Mouse (Mus musculus): ENCODE results near the gene Snapc4. TPM values are rescaled to one million over a fixed set of nuclear protein-coding genes. Genes with fewer than 3 reads are reported as not detected.

The Snapc4 gene
- polyA plus RNA-seq, 1 experiment from 2014 or later: 32.8 TPM

- Histone ChIP-seq H3K4me3 (ENCODE audit: low read depth, low read length) (no peak overlapping the region), H3K4me1 (ENCODE audit: insufficient read depth) (peaks cover 17% of the 10 kb centered on the region; the same call in 1 of the 2 replicates), H3K9ac (no peak overlapping the region), H3K36me3 (ENCODE audit: insufficient read depth) (peaks cover 11% of the 10 kb centered on the region; the same call in 1 of the 2 replicates), H3K27me3 (ENCODE audit: insufficient read depth, low read length) (no peaks in the 10 kb centered on the region), H3K27ac (ENCODE audit: low read depth) (no peak overlapping the region), H3K4me2 (no peak overlapping the region), H3K9me3 (ENCODE audit: low read depth, low read length) (no peaks in the 10 kb centered on the region)
- DNase-seq (no peak), ATAC-seq (ENCODE audit: insufficient read depth) (no peak)
- WGBS: 78% methylated on average over 4 of the region's 4 CpGs
- no peak for TF ChIP-seq CTCF (IDR thresholded peaks at IDR 0.05; ENCODE audit: low read depth)
Measured at GRCm38 (mm10) chr2:26354401-26354800, 26.1 kb downstream of the Snapc4 start.

DNA sequence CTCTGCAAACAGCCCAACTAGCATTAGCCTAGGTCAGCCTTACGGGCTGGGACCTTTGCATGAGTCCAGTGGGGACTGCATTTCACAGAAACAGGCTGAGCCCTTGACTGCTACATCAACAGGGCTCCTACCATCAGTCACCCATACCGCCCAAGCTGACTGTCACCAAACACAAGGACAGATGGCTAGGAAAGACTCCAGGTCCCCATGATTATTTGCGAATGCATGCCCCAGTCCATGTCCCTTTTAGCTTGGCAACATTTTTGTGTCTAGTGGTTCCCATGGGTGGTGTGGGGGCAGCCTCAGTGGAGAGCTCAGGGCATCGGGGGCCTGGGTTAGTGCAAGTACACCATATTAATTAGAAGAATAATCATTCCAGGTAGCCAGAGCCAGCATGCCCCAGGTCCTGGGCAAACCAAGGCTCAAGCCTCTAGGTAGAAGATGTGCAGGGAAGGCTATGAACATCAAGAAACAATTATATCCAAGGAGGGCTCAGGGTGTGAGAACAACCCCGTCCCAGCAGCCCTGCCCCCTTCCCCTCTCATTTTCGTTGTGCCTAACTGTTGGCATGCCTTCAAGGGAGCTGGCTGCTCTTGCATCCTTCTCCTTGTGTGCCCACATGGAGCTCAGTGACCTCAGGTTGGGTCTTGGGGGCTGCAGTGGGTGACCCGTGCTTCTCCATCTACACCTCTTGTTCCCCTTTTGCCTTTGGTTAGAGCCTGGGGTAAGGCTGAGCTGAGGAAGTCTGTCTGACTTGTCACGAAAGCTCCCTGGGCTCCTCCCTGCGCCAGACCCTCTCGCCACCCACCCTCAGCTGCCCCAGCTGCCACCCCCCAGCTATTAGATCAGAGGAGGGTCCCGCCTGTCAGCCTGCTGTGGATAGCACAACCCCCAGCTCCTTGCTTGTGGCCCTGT lies 27.1 kb downstream of the Snapc4 start:
- 88% methylated on average over 11 of the region's 11 CpGs for WGBS
- TF ChIP-seq CTCF (IDR thresholded peaks at IDR 0.05; ENCODE audit: low read depth): no peak
- DNase-seq: no peak
- H3K36me3 ChIP-seq (ENCODE audit: insufficient read depth): peaks cover 21% of the 10 kb centered on the region; the same call in 1 of the 2 replicates
- H3K9me3 ChIP-seq (ENCODE audit: low read depth, low read length): no peaks in the 10 kb centered on the region
- H3K4me2 ChIP-seq: peak overlapping the region; percentile 98
- H3K9ac ChIP-seq: peak overlapping the region; percentile 94; the same call in 1 of the 2 replicates
- H3K4me1 ChIP-seq (ENCODE audit: insufficient read depth): peaks cover 17% of the 10 kb centered on the region; the same call in 1 of the 2 replicates
- H3K27ac ChIP-seq (ENCODE audit: low read depth): no peak overlapping the region
- peak overlapping the region; percentile 80 for H3K4me3 ChIP-seq (ENCODE audit: low read depth, low read length)
- ATAC-seq (ENCODE audit: insufficient read depth): no peak
- H3K27me3 ChIP-seq (ENCODE audit: insufficient read depth, low read length): no peaks in the 10 kb centered on the region

- Histone ChIP-seq H3K27me3 (ENCODE audit: insufficient read depth, low read length) (no peaks in the 10 kb centered on the region), H3K36me3 (ENCODE audit: insufficient read depth) (peaks cover 30% of the 10 kb centered on the region), H3K4me3 (ENCODE audit: low read depth, low read length) (peak overlapping the region; percentile 80), H3K4me1 (ENCODE audit: insufficient read depth) (peaks cover 17% of the 10 kb centered on the region; the same call in 1 of the 2 replicates), H3K9me3 (ENCODE audit: low read depth, low read length) (no peaks in the 10 kb centered on the region), H3K4me2 (peak overlapping the region; percentile 98), H3K9ac (peak overlapping the region; percentile 94), H3K27ac (ENCODE audit: low read depth) (peak overlapping the region; percentile 69)
- TF ChIP-seq CTCF (IDR thresholded peaks at IDR 0.05; ENCODE audit: low read depth): no peak
- DNase-seq (no peak), ATAC-seq (ENCODE audit: insufficient read depth) (peak; percentile 19; the same call in 1 of the 2 replicates)
- 4% methylated on average over 36 of the region's 36 CpGs for WGBS
Measured at GRCm38 (mm10) chr2:26352291-26352910, 28.1 kb downstream of the Snapc4 start.

GRCm38 (mm10) chr2:26351358-26352290 lies 28.8 kb downstream of the Snapc4 start, which contains the start of gene Dnlz:
Gene Dnlz (minus strand): TSS chr2:26352110.
- Histone ChIP-seq H3K9ac (peak within 1 kb of the TSS; percentile 94), H3K4me1 (ENCODE audit: insufficient read depth) (peaks cover 14% of the 10 kb centered on the region; the same call in 1 of the 2 replicates), H3K9me3 (ENCODE audit: low read depth, low read length) (no peaks in the 10 kb centered on the region), H3K4me3 (ENCODE audit: low read depth, low read length) (peak within 1 kb of the TSS; percentile 80), H3K4me2 (peak within 1 kb of the TSS; percentile 98), H3K36me3 (ENCODE audit: insufficient read depth) (peaks cover 38% of the 10 kb centered on the region), H3K27ac (ENCODE audit: low read depth) (peak within 1 kb of the TSS; percentile 91), H3K27me3 (ENCODE audit: insufficient read depth, low read length) (no peaks in the 10 kb centered on the region)
- peak; percentile 80 for TF ChIP-seq CTCF (IDR thresholded peaks at IDR 0.05; ENCODE audit: low read depth)
- DNase-seq: peak; percentile 97
- peak; percentile 74 for ATAC-seq (ENCODE audit: insufficient read depth)
- 2% methylated on average over 62 of the region's 62 CpGs for WGBS

DNA sequence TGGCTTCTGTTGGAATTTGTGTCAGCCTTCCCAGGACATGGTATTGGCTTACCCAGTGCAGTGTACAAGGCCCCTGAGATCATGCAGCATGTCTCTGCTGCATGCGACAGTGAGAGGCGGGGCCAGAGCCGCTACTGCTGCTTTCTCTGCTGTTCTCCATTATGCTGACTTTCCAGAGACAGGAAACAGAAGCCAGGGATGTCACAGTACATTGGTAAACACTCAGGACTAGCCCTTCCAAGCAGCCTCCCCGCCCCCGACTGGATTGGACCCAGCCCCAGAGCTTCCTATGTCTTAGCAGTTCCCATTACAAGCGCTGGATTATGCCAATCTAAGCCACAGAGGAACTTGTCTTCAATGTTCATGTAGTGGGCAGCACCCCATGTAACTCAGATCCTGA lies 32.2 kb downstream of the Snapc4 start:
- TF ChIP-seq CTCF (IDR thresholded peaks at IDR 0.05; ENCODE audit: low read depth): no peak
- ATAC-seq (ENCODE audit: insufficient read depth): peak; percentile 17; the same call in 1 of the 2 replicates
- Histone ChIP-seq H3K4me2 (no peak overlapping the region), H3K9ac (no peak overlapping the region), H3K27ac (ENCODE audit: low read depth) (peak overlapping the region; percentile 42; the same call in 1 of the 2 replicates), H3K36me3 (ENCODE audit: insufficient read depth) (peaks cover 71% of the 10 kb centered on the region), H3K9me3 (ENCODE audit: low read depth, low read length) (no peaks in the 10 kb centered on the region), H3K4me3 (ENCODE audit: low read depth, low read length) (no peak overlapping the region), H3K27me3 (ENCODE audit: insufficient read depth, low read length) (no peaks in the 10 kb centered on the region), H3K4me1 (ENCODE audit: insufficient read depth) (peaks cover 14% of the 10 kb centered on the region; the same call in 1 of the 2 replicates)
- DNase-seq: peak; percentile 77
- 44% methylated on average over 6 of the region's 6 CpGs for WGBS

Data from lung, embryonic 14.5 days (tissue).